Mouse (Mus musculus): ENCODE results near the gene Adprhl1.

DNA sequence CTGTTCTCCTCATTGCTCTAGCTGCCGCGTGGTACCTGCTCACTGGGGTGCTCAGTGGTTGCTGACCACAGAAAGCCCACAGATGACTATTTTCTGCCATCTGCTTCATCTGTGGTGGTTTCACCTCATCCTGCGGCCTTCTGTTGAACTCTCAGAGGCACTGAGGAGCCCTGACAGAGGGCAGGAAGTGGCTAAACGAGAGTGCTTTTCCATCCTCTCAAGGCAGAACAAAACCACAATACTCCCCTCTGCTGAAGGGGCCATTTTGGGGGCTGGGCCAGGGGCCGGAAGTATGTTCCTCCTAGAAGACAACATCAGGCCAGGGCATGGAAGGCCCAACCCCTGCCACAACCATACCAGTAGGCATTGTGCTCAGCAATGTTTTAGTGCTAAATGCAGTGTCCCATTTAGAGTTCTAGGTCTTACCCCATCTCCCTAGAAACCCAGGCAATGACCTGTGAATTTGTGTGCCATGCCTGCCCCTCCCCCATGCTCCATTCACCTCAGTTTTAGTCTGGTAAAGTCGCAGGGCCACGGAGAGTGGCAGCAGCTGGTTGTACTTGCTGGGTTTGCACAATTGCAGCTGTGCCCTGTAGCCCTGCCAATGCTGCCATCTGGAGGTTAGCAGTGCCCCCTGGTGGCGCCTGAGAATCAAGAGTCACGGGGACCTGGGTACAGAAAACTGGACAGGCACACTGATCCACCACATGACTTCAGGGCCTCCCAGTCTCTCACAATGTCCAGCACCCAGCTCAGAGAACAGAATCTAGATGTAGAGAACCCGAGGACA, 40.3 kb downstream of the Adprhl1 start:
- TF ChIP-seq POLR2A (IDR thresholded peaks at IDR 0.05; ENCODE audit: low read depth, low read length) (no peak), CTCF (IDR thresholded peaks at IDR 0.05; ENCODE audit: extremely low read depth, insufficient read length, insufficient replicate concordance, low read depth, low read length) (peak; percentile 82; the same call in 1 of the 2 replicates)
